Mouse (Mus musculus): Measurements from ENCODE around the gene Ankrd13a. TPM values are rescaled to one million over a fixed set of nuclear protein-coding genes. Genes with fewer than 3 reads are reported as not detected.

Ankrd13a gene
- polyA plus RNA-seq, 1 experiment: 118 TPM

- 40% methylated on average over 7 of the region's 7 CpGs for WGBS
- TF ChIP-seq POLR2A (IDR thresholded peaks at IDR 0.05; ENCODE audit: control insufficient read depth, extremely low read depth, insufficient read depth, low read length, poor library complexity) (no peak), CTCF (IDR thresholded peaks at IDR 0.05; ENCODE audit: borderline replicate concordance, control insufficient read depth, extremely low read depth, insufficient read depth, low read length, poor library complexity) (no peak)
- H3K36me3 ChIP-seq (ENCODE audit: control insufficient read depth, insufficient read depth, low read length): no peaks in the 10 kb centered on the region
- no peak overlapping the region for H3K4me3 ChIP-seq (ENCODE audit: control insufficient read depth, insufficient read depth, low read length)
- peaks cover 78% of the 10 kb centered on the region for H3K4me1 ChIP-seq (replicated peaks; ENCODE audit: control insufficient read depth, insufficient read depth, low read length)
- no peaks in the 10 kb centered on the region for H3K27me3 ChIP-seq (ENCODE audit: control insufficient read depth, insufficient read depth, low read length)
- no peak overlapping the region for H3K27ac ChIP-seq (ENCODE audit: control insufficient read depth, insufficient read depth, low read length)
- no peak for DNase-seq
These were observed 6.4 kb downstream of the Ankrd13a start for GRCm38 (mm10) chr5:114780912-114781311.

DNA sequence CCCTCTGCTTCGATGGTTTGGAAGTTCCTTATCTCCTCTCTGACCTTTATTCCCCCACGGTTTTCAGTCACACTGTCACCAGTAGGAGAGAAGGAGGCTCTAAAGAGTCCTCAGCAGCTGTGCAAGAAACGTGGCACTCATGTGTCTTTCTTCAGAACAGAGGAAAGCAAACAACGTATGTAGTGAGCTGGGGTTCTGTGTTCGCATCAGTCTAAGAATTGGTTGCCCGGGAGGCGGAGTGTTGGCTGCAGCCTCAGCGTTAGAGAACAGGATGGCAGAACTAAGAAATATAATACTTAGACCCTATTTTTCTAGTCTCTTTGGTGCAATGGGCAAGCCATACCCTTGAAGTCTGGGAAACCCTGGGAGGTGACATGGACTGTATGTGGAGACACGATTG lies 8.5 kb downstream of the Ankrd13a start:
- WGBS: 21% methylated on average over 9 of the region's 9 CpGs
- H3K27me3 ChIP-seq (ENCODE audit: control insufficient read depth, insufficient read depth, low read length): no peaks in the 10 kb centered on the region
- H3K4me3 ChIP-seq (ENCODE audit: control insufficient read depth, insufficient read depth, low read length): no peak overlapping the region
- peak; percentile 32 for DNase-seq
- H3K4me1 ChIP-seq (replicated peaks; ENCODE audit: control insufficient read depth, insufficient read depth, low read length): peaks cover 69% of the 10 kb centered on the region
- TF ChIP-seq CTCF (IDR thresholded peaks at IDR 0.05; ENCODE audit: borderline replicate concordance, control insufficient read depth, extremely low read depth, insufficient read depth, low read length, poor library complexity) (no peak), POLR2A (IDR thresholded peaks at IDR 0.05; ENCODE audit: control insufficient read depth, extremely low read depth, insufficient read depth, low read length, poor library complexity) (no peak)
- H3K36me3 ChIP-seq (ENCODE audit: control insufficient read depth, insufficient read depth, low read length): peaks cover 9% of the 10 kb centered on the region
- peak overlapping the region; percentile 12; the same call in 1 of the 2 replicates for H3K27ac ChIP-seq (ENCODE audit: control insufficient read depth, insufficient read depth, low read length)

DNA sequence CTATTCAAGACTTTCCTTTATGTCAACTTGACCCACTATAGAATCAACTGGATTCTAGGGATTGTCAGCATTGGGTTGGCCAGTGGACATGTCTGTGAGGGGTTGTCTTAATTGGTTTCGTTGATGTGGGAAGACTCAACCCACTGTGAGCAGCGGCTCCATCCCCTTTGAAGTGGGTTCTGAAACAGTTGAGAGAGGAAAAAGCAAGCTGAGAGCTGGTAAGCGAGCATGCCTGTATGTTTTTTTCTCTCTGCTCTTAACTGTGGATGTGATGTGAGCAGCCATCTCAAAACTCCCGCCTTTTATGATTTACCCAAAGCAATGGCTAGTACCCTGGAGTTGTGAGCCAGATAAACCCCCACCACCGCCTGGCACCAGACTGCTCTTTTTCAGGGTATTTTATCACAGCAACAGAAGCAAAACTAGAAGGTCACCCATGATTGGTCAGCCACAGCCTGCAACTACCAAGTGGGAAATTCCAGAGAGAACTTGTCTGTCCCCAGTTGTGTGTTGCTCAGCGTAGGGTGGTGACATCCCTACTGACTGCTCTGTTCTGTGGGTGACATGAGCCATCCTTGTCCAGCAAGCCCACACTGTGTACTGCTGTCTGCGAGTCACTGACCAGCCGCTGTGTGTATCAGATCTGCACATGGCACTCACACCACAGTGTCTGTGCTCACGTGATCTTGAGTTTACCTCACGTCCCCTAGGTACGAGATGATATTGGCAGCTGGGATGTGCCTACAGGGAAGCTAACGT lies 9.1 kb downstream of the Ankrd13a start:
- Histone ChIP-seq H3K4me3 (ENCODE audit: control insufficient read depth, insufficient read depth, low read length) (no peak overlapping the region), H3K36me3 (ENCODE audit: control insufficient read depth, insufficient read depth, low read length) (peaks cover 9% of the 10 kb centered on the region), H3K4me1 (replicated peaks; ENCODE audit: control insufficient read depth, insufficient read depth, low read length) (peaks cover 65% of the 10 kb centered on the region), H3K27me3 (ENCODE audit: control insufficient read depth, insufficient read depth, low read length) (no peaks in the 10 kb centered on the region), H3K27ac (ENCODE audit: control insufficient read depth, insufficient read depth, low read length) (peak overlapping the region; percentile 79)
- no peak for TF ChIP-seq CTCF (IDR thresholded peaks at IDR 0.05; ENCODE audit: borderline replicate concordance, control insufficient read depth, extremely low read depth, insufficient read depth, low read length, poor library complexity)
- TF ChIP-seq POLR2A (IDR thresholded peaks at IDR 0.05; ENCODE audit: control insufficient read depth, extremely low read depth, insufficient read depth, low read length, poor library complexity): no peak
- peak; percentile 61 for DNase-seq
- WGBS: 22% methylated on average over 12 of the region's 12 CpGs

DNA sequence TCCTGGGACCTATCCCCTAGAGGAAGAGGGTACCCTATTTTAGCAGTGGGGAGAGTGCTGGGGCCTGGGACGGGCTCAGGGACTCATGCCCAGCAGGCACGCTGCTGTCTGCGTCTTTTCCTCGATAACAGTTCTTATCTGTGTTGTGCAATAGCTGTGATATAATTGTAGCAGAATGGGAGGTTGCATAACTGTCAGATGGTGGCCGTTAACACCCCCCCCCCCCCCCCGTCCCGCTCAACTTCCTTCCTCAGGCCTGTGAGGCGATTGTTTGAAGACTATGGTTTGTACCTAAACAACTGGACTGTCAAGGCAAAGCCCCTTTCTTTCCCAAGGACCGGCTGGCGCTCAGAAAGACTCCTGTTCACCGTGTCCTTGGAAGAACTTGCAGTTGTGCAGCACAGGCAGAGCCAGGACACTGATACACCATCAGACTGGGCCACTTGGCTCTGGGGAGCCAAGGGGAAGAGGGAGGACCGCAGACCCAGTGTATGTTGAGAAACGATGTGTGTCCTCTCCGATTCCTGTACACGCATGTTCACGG lies 10.2 kb downstream of the Ankrd13a start:
- TF ChIP-seq POLR2A (IDR thresholded peaks at IDR 0.05; ENCODE audit: control insufficient read depth, extremely low read depth, insufficient read depth, low read length, poor library complexity): no peak
- no peak for TF ChIP-seq CTCF (IDR thresholded peaks at IDR 0.05; ENCODE audit: borderline replicate concordance, control insufficient read depth, extremely low read depth, insufficient read depth, low read length, poor library complexity)
- peaks cover 15% of the 10 kb centered on the region for H3K36me3 ChIP-seq (ENCODE audit: control insufficient read depth, insufficient read depth, low read length)
- H3K4me1 ChIP-seq (replicated peaks; ENCODE audit: control insufficient read depth, insufficient read depth, low read length): peaks cover 54% of the 10 kb centered on the region
- WGBS: 21% methylated on average over 16 of the region's 16 CpGs
- H3K27ac ChIP-seq (ENCODE audit: control insufficient read depth, insufficient read depth, low read length): no peak overlapping the region
- H3K27me3 ChIP-seq (ENCODE audit: control insufficient read depth, insufficient read depth, low read length): no peaks in the 10 kb centered on the region
- no peak for DNase-seq
- H3K4me3 ChIP-seq (ENCODE audit: control insufficient read depth, insufficient read depth, low read length): no peak overlapping the region

DNA sequence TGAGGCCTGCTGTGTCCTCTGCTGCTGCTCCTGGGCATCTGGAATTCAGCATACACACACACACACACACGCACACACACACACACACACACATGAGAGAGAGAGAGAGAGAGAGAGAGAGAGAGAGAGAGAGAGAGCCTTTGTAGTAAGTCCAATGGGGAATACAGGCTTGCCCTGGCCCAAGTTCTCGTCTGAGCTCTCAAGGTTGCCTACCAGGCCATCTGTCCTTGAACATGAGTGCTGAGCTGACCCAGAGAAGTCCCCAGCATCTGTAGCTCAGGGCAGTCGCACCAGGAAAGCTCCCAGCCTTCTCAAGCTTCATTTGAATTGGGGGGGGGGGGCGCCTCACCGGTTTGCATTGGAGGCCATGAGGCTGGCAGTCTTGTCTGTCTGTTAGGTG lies 10.7 kb downstream of the Ankrd13a start:
- 49% methylated on average over 5 of the region's 5 CpGs for WGBS
- H3K4me3 ChIP-seq (ENCODE audit: control insufficient read depth, insufficient read depth, low read length): no peak overlapping the region
- peaks cover 15% of the 10 kb centered on the region for H3K36me3 ChIP-seq (ENCODE audit: control insufficient read depth, insufficient read depth, low read length)
- no peak for TF ChIP-seq CTCF (IDR thresholded peaks at IDR 0.05; ENCODE audit: borderline replicate concordance, control insufficient read depth, extremely low read depth, insufficient read depth, low read length, poor library complexity)
- no peak for TF ChIP-seq POLR2A (IDR thresholded peaks at IDR 0.05; ENCODE audit: control insufficient read depth, extremely low read depth, insufficient read depth, low read length, poor library complexity)
- no peak overlapping the region for H3K27ac ChIP-seq (ENCODE audit: control insufficient read depth, insufficient read depth, low read length)
- peaks cover 49% of the 10 kb centered on the region for H3K4me1 ChIP-seq (replicated peaks; ENCODE audit: control insufficient read depth, insufficient read depth, low read length)
- no peak for DNase-seq
- H3K27me3 ChIP-seq (ENCODE audit: control insufficient read depth, insufficient read depth, low read length): no peaks in the 10 kb centered on the region

DNA sequence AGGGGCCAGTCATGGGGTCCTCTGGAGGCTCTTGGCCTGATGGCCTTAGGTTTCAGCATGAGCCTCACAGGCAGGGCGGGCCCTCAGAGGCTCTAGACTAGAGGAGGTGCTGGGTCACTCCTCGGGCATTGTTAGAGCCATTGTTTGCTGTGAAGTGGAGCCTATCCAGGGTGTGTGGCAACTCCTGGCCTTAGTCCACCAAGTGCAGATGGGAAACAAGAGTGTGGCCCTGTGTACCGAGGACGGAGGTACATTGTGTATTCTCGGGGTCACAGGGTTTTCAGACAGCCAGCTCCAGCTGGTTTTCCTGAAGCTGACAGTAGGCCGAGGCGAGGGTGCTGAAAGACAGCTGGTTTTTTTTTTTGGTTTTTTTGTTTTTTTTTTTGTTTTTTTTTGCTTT lies 18.8 kb downstream of the Ankrd13a start:
- Histone ChIP-seq H3K36me3 (ENCODE audit: control insufficient read depth, insufficient read depth, low read length) (peaks cover 61% of the 10 kb centered on the region), H3K4me3 (ENCODE audit: control insufficient read depth, insufficient read depth, low read length) (no peak overlapping the region), H3K4me1 (replicated peaks; ENCODE audit: control insufficient read depth, insufficient read depth, low read length) (no peaks in the 10 kb centered on the region), H3K27ac (ENCODE audit: control insufficient read depth, insufficient read depth, low read length) (no peak overlapping the region), H3K27me3 (ENCODE audit: control insufficient read depth, insufficient read depth, low read length) (no peaks in the 10 kb centered on the region)
- 90% methylated on average over 7 of the region's 7 CpGs for WGBS
- no peak for DNase-seq
- TF ChIP-seq POLR2A (IDR thresholded peaks at IDR 0.05; ENCODE audit: control insufficient read depth, extremely low read depth, insufficient read depth, low read length, poor library complexity): no peak
- no peak for TF ChIP-seq CTCF (IDR thresholded peaks at IDR 0.05; ENCODE audit: borderline replicate concordance, control insufficient read depth, extremely low read depth, insufficient read depth, low read length, poor library complexity)

Measured in thymus, adult 2 months (tissue).